Mouse (Mus musculus) ES-CJ7 (cell line): ENCODE data around the gene Eogt.
A peak's percentile ranks its signal among the peaks of the same experiment; 100 is the strongest.

Experiments
- DNase-seq: peaks from one replicate; pipeline ENCODE4 v3.0.0; 2011; ENCODE audit warnings: low read depth, low spot score

The Eogt gene

GRCm38 (mm10) chr6:97148383-97149251 lies at the start of gene Eogt:
Gene Eogt (minus strand): TSS chr6:97149182.
- peak; percentile 83 for DNase-seq

- peak; percentile 63 for DNase-seq
These were observed 30.4 kb upstream of the Eogt start for GRCm38 (mm10) chr6:97179367-97179828.

- peak; percentile 95 for DNase-seq
These were observed 29.7 kb upstream of the Eogt start, which contains the start of gene Tmf1 for GRCm38 (mm10) chr6:97178491-97179366. Gene Tmf1 (minus strand): TSS chr6:97179122.

GRCm38 (mm10) chr6:97175716-97176115 lies 26.7 kb upstream of the Eogt start:
- DNase-seq: no peak

GRCm38 (mm10) chr6:97150156-97150555 lies 1.2 kb upstream of the Eogt start:
- DNase-seq: no peak

- no peak for DNase-seq
These were observed 739 bp upstream of the Eogt start for GRCm38 (mm10) chr6:97149721-97150120.

GRCm38 (mm10) chr6:97147755-97148382 lies 1.1 kb downstream of the Eogt start:
- DNase-seq: peak; percentile 37

- no peak for DNase-seq
These were observed 3.8 kb downstream of the Eogt start for GRCm38 (mm10) chr6:97145156-97145555.

- no peak for DNase-seq
These were observed 4.6 kb downstream of the Eogt start for GRCm38 (mm10) chr6:97144359-97144758.

- DNase-seq: no peak
These were observed 6.4 kb downstream of the Eogt start for GRCm38 (mm10) chr6:97142611-97143010.

- DNase-seq: peak; percentile 37
These were observed 7.2 kb downstream of the Eogt start for GRCm38 (mm10) chr6:97141811-97142210.

- no peak for DNase-seq
These were observed 16.2 kb downstream of the Eogt start for GRCm38 (mm10) chr6:97132707-97133303.

- no peak for DNase-seq
These were observed 17.2 kb downstream of the Eogt start for GRCm38 (mm10) chr6:97131808-97132207.

GRCm38 (mm10) chr6:97130979-97131378 lies 18.0 kb downstream of the Eogt start:
- peak; percentile 68 for DNase-seq

- no peak for DNase-seq
These were observed 24.5 kb downstream of the Eogt start for GRCm38 (mm10) chr6:97124336-97125010.

GRCm38 (mm10) chr6:97120922-97121321 lies 28.1 kb downstream of the Eogt start:
- DNase-seq: no peak

GRCm38 (mm10) chr6:97118327-97118726 lies 30.7 kb downstream of the Eogt start:
- DNase-seq: no peak

- DNase-seq: no peak
These were observed 32.1 kb downstream of the Eogt start for GRCm38 (mm10) chr6:97116896-97117295.

GRCm38 (mm10) chr6:97114821-97115220 lies 34.2 kb downstream of the Eogt start:
- DNase-seq: peak; percentile 62

GRCm38 (mm10) chr6:97112177-97112576 lies 36.8 kb downstream of the Eogt start:
- no peak for DNase-seq

GRCm38 (mm10) chr6:97106777-97107176 lies 42.2 kb downstream of the Eogt start:
- peak; percentile 88 for DNase-seq
